Mouse (Mus musculus) kidney, adult 11 months (tissue): ENCODE data around the gene Krt10.

Experiments used
- DNase-seq: peaks from one replicate; pipeline ENCODE4 v3.0.0; 2022

Krt10 gene

DNA sequence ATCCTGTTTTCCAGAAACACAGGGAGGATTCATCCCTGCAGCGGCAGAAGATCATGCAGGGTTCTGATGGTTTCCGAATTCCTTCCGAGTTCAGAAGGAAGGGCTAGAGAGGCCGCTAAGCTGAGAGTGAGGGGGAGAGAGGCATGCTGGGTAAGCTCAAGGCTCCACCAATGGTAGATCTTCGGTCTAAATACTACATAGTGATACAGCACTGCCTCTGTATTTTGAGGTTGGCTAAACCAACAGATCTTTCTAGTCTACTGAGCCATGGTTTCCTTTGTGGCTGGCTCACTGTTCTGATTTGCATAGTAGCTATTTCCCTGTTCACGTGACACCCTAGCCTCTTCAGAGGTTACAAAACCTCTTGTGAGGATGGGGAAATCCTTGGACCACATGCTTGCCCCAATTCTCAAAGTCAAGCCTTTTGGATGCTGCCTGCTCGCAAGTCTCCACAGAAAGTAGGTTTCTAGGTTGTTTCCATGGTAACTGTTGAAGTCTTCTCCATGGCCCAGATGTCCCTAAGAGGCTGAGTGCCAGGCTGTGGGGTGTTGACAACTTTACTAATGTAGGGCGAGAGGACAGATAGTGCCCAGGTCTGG, 19.2 kb downstream of the Krt10 start:
- no peak for DNase-seq

DNA sequence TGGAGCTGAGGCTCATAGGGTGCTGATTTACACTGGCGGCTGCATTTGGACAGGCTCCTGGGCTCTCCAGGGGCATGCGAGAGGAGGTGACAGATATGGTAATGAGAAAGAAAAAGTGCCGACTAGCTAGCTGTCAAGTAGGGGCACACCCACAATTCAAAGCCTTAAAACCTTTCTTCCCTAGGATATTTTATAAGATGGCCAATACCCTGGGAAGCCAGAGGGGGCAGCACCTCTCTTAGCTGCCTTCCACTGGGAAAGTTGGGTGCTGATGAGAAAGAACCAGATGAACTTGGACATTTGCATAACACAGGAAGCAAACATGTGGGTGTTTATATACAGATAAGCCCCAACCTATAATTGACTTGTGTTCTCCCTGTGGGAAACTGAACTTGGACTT, 19.9 kb downstream of the Krt10 start:
- DNase-seq = no peak

DNA sequence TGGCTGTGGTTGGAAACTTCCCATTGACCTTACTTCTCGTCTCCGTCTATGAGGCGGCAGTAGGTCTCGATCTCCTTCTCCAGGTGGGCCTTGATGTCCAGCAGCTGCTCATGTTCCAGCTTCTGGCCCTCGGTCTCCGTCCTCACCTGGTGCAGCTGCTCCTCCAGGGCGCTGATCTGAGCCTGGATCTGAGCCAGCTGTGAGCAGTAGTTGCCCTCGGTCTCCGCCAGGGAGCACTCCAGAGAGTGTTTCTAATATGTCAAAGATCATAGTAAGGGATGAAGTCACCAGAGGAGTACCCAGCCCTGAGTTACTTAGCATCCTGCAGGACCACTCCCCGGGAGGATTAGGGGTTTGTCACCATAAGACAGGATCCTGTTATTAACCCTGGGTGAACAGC, 22.4 kb downstream of the Krt10 start:
- DNase-seq = peak; percentile 11

DNA sequence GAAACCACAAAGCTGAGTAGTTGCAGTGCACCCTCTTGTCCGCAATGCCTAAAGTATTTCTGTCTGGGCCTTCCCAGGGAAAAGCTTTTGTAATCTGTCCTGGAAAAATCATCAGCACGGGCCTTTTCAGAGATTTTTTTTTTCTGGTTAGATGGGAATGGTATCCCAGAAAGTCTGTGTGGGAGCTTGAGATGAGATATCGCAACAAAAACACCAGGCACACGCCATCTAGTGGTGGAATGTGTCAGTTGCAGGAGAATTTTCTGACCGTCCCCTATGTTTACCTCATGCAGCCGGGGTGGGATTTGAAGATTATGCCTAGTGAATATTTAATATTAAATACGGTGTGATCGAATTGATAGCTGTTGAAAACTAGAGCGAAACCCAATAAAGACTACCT, 24.8 kb downstream of the Krt10 start:
- DNase-seq = no peak

DNA sequence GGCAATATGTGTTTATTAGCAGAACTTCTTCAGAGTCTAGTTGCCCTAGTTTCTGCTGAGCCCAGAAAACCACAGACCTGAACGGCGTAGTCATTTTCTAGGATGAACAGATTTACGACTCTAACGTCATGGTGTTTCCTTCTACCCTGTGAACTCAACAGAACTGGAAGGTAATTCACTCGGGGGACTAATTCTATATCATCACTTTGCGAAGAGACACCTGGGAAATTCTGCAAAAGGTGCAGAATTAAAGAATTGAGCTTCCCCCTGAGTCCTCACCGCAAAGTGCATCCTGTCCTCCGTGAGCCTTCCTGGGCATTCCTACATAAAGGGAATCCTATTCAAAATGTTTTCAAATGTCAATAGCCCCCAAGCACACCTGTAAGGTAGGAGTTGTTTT, 27.7 kb downstream of the Krt10 start:
- no peak for DNase-seq

DNA sequence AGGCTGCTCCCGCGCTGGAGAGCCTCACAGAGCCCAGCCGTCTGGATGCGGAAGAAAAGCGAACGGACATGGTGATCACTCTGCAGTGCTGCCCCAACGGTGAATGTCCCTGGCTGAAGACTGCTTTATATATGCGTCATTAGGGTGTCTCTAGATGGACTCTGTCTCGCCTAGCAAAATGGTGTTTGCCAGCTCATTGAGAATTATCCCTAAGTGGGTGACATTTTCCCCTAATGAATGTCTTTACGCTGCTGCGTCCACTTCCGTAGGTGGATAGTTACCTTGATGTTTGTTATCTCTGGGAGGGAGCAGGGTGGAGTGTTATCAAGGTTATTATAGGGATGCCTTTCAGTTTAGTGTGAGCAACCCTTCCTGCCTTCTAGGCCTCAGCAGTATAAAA, 38.2 kb downstream of the Krt10 start, which contains the start of gene Krt27:
TSS of gene Krt27 (minus strand) at position 101 of the 400 bp plus-strand sequence.
- DNase-seq = no peak

DNA sequence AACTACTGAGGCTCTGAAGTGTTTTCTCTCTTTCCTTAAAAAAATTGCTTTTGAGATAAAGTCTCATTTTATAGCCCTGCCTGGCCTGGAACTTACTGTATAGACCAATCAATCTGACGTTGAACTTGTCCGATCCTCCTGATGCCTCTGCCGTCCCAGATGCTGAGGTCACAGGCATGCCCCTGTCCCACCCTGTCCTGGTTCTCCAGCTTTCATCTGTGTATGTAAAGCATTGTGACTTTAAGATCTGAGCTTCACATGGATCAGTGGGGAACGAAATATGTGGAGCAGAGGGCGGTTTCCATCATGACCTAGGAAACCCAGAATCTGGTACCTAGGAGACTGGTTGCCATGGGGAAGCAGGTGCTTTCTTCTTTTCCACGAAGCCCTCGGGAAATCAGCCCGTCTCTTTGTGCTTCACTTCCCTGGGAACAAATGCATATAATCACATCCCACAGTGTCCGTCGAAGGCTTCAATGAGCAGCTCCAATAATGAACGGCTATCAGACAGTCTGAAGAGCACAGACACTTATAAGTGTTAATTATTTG, 49.8 kb downstream of the Krt10 start:
- no peak for DNase-seq

DNA sequence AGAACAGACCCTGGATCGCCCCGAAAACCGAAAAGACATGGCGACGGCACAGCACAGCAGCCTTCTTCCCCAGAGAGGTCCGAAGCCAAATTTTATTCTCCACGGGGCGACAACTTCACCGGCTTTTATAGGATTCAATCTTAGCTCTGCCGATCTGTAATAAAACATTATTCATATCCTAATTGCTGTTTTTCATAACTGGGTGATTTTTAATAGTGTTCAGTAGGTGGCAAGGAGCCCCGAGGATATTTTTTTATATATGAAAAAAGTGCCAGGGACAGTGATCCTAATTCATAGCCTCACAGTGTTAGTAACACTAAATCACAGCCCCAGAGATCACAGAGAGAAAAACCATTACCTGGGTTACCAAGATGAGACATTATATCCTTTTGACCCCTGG, 51.3 kb downstream of the Krt10 start, which contains the start of gene Krt26:
TSS of gene Krt26 (minus strand) at position 101 of the 400 bp plus-strand sequence.
- DNase-seq = no peak
